Mouse (Mus musculus): ENCODE data around the gene Slc36a2. TPM values are rescaled to one million over a fixed set of nuclear protein-coding genes. Genes with fewer than 3 reads are reported as not detected.

Slc36a2 gene
- polyA plus RNA-seq (2011; ENCODE audit: insufficient read depth, insufficient read length, low read depth, missing spikeins): not detected in 2 replicates

GRCm38 (mm10) chr11:55184733-55185291 is at the start of gene Slc36a2:
Slc36a2 (minus strand) TSS chr11:55185077.
- TF ChIP-seq CTCF (IDR thresholded peaks at IDR 0.05; ENCODE audit: low read depth, low read length) (no peak), POLR2A (IDR thresholded peaks at IDR 0.05; ENCODE audit: insufficient read depth, low read length) (no peak), EP300 (IDR thresholded peaks at IDR 0.05; ENCODE audit: insufficient read depth, low read depth, low read length) (no peak)
- Histone ChIP-seq H3K27me3 (ENCODE audit: control insufficient read depth, insufficient read depth, low read length, poor library complexity, severe bottlenecking) (0 out of 2 replicates have a peak, but pooled peaks cover 2% of the 10 kb centered on the region), H3K4me1 (ENCODE audit: control insufficient read depth, insufficient read depth, low read length) (no peaks in the 10 kb centered on the region), H3K9ac (ENCODE audit: low read depth, poor library complexity, severe bottlenecking) (no peak within 1 kb of the TSS), H3K9me3 (replicated peaks; ENCODE audit: control insufficient read depth, insufficient read depth, low read length, poor library complexity, severe bottlenecking) (no peaks in the 10 kb centered on the region), H3K4me3 (ENCODE audit: low read depth, low read length) (no peak within 1 kb of the TSS), H3K27ac (ENCODE audit: insufficient read depth, low read length) (no peak within 1 kb of the TSS), H3K36me3 (ENCODE audit: control insufficient read depth, insufficient read depth, low read length, poor library complexity, severe bottlenecking) (no peaks in the 10 kb centered on the region)

GRCm38 (mm10) chr11:55234288-55234687 is 49.4 kb upstream of the Slc36a2 start:
- H3K27me3 ChIP-seq (ENCODE audit: control insufficient read depth, insufficient read depth, low read length, poor library complexity, severe bottlenecking): no peaks in the 10 kb centered on the region
- H3K36me3 ChIP-seq (ENCODE audit: control insufficient read depth, insufficient read depth, low read length, poor library complexity, severe bottlenecking): 0 out of 2 replicates have a peak, but pooled peaks cover 3% of the 10 kb centered on the region
- no peak overlapping the region for H3K27ac ChIP-seq (ENCODE audit: insufficient read depth, low read length)
- H3K4me1 ChIP-seq (ENCODE audit: control insufficient read depth, insufficient read depth, low read length): no peaks in the 10 kb centered on the region
- no peak for TF ChIP-seq POLR2A (IDR thresholded peaks at IDR 0.05; ENCODE audit: insufficient read depth, low read length)
- H3K4me3 ChIP-seq (ENCODE audit: low read depth, low read length): no peak overlapping the region
- H3K9me3 ChIP-seq (replicated peaks; ENCODE audit: control insufficient read depth, insufficient read depth, low read length, poor library complexity, severe bottlenecking): no peaks in the 10 kb centered on the region
- no peak overlapping the region for H3K9ac ChIP-seq (ENCODE audit: low read depth, poor library complexity, severe bottlenecking)

GRCm38 (mm10) chr11:55231034-55231433 is 46.2 kb upstream of the Slc36a2 start:
- TF ChIP-seq EP300 (IDR thresholded peaks at IDR 0.05; ENCODE audit: insufficient read depth, low read depth, low read length): no peak
- no peak for TF ChIP-seq POLR2A (IDR thresholded peaks at IDR 0.05; ENCODE audit: insufficient read depth, low read length)
- no peak for TF ChIP-seq CTCF (IDR thresholded peaks at IDR 0.05; ENCODE audit: low read depth, low read length)
- H3K36me3 ChIP-seq (ENCODE audit: control insufficient read depth, insufficient read depth, low read length, poor library complexity, severe bottlenecking): 0 out of 2 replicates have a peak, but pooled peaks cover 3% of the 10 kb centered on the region

GRCm38 (mm10) chr11:55221306-55221705 is 36.4 kb upstream of the Slc36a2 start:
- Histone ChIP-seq H3K27me3 (ENCODE audit: control insufficient read depth, insufficient read depth, low read length, poor library complexity, severe bottlenecking) (no peaks in the 10 kb centered on the region), H3K4me1 (ENCODE audit: control insufficient read depth, insufficient read depth, low read length) (no peaks in the 10 kb centered on the region), H3K9me3 (replicated peaks; ENCODE audit: control insufficient read depth, insufficient read depth, low read length, poor library complexity, severe bottlenecking) (no peaks in the 10 kb centered on the region), H3K4me3 (ENCODE audit: low read depth, low read length) (no peak overlapping the region), H3K36me3 (ENCODE audit: control insufficient read depth, insufficient read depth, low read length, poor library complexity, severe bottlenecking) (no peaks in the 10 kb centered on the region), H3K27ac (ENCODE audit: insufficient read depth, low read length) (no peak overlapping the region), H3K9ac (ENCODE audit: low read depth, poor library complexity, severe bottlenecking) (no peak overlapping the region)
- no peak for TF ChIP-seq POLR2A (IDR thresholded peaks at IDR 0.05; ENCODE audit: insufficient read depth, low read length)
- no peak for TF ChIP-seq CTCF (IDR thresholded peaks at IDR 0.05; ENCODE audit: low read depth, low read length)
- TF ChIP-seq EP300 (IDR thresholded peaks at IDR 0.05; ENCODE audit: insufficient read depth, low read depth, low read length): no peak

More at GRCm38 (mm10) chr11:55231034-55231433, 46.2 kb upstream of the Slc36a2 start:
- Histone ChIP-seq H3K27ac (ENCODE audit: insufficient read depth, low read length) (no peak overlapping the region), H3K4me1 (ENCODE audit: control insufficient read depth, insufficient read depth, low read length) (no peaks in the 10 kb centered on the region), H3K27me3 (ENCODE audit: control insufficient read depth, insufficient read depth, low read length, poor library complexity, severe bottlenecking) (no peaks in the 10 kb centered on the region), H3K9me3 (replicated peaks; ENCODE audit: control insufficient read depth, insufficient read depth, low read length, poor library complexity, severe bottlenecking) (no peaks in the 10 kb centered on the region), H3K4me3 (ENCODE audit: low read depth, low read length) (no peak overlapping the region), H3K9ac (ENCODE audit: low read depth, poor library complexity, severe bottlenecking) (no peak overlapping the region)

GRCm38 (mm10) chr11:55218473-55218872 is 33.6 kb upstream of the Slc36a2 start:
- H3K9me3 ChIP-seq (replicated peaks; ENCODE audit: control insufficient read depth, insufficient read depth, low read length, poor library complexity, severe bottlenecking): no peaks in the 10 kb centered on the region
- H3K36me3 ChIP-seq (ENCODE audit: control insufficient read depth, insufficient read depth, low read length, poor library complexity, severe bottlenecking): no peaks in the 10 kb centered on the region
- no peaks in the 10 kb centered on the region for H3K4me1 ChIP-seq (ENCODE audit: control insufficient read depth, insufficient read depth, low read length)
- H3K27me3 ChIP-seq (ENCODE audit: control insufficient read depth, insufficient read depth, low read length, poor library complexity, severe bottlenecking): no peaks in the 10 kb centered on the region
- H3K9ac ChIP-seq (ENCODE audit: low read depth, poor library complexity, severe bottlenecking): no peak overlapping the region
- no peak overlapping the region for H3K4me3 ChIP-seq (ENCODE audit: low read depth, low read length)
- TF ChIP-seq CTCF (IDR thresholded peaks at IDR 0.05; ENCODE audit: low read depth, low read length) (no peak), EP300 (IDR thresholded peaks at IDR 0.05; ENCODE audit: insufficient read depth, low read depth, low read length) (no peak), POLR2A (IDR thresholded peaks at IDR 0.05; ENCODE audit: insufficient read depth, low read length) (no peak)
- no peak overlapping the region for H3K27ac ChIP-seq (ENCODE audit: insufficient read depth, low read length)

GRCm38 (mm10) chr11:55217880-55218279 is 33.0 kb upstream of the Slc36a2 start:
- Histone ChIP-seq H3K9me3 (replicated peaks; ENCODE audit: control insufficient read depth, insufficient read depth, low read length, poor library complexity, severe bottlenecking) (no peaks in the 10 kb centered on the region), H3K27me3 (ENCODE audit: control insufficient read depth, insufficient read depth, low read length, poor library complexity, severe bottlenecking) (no peaks in the 10 kb centered on the region), H3K36me3 (ENCODE audit: control insufficient read depth, insufficient read depth, low read length, poor library complexity, severe bottlenecking) (no peaks in the 10 kb centered on the region), H3K4me1 (ENCODE audit: control insufficient read depth, insufficient read depth, low read length) (no peaks in the 10 kb centered on the region), H3K4me3 (ENCODE audit: low read depth, low read length) (no peak overlapping the region), H3K27ac (ENCODE audit: insufficient read depth, low read length) (no peak overlapping the region), H3K9ac (ENCODE audit: low read depth, poor library complexity, severe bottlenecking) (no peak overlapping the region)
- TF ChIP-seq CTCF (IDR thresholded peaks at IDR 0.05; ENCODE audit: low read depth, low read length): no peak
- TF ChIP-seq EP300 (IDR thresholded peaks at IDR 0.05; ENCODE audit: insufficient read depth, low read depth, low read length): no peak
- TF ChIP-seq POLR2A (IDR thresholded peaks at IDR 0.05; ENCODE audit: insufficient read depth, low read length): no peak

All from ES-Bruce4 (cell line).